In the genomic region with DNA sequence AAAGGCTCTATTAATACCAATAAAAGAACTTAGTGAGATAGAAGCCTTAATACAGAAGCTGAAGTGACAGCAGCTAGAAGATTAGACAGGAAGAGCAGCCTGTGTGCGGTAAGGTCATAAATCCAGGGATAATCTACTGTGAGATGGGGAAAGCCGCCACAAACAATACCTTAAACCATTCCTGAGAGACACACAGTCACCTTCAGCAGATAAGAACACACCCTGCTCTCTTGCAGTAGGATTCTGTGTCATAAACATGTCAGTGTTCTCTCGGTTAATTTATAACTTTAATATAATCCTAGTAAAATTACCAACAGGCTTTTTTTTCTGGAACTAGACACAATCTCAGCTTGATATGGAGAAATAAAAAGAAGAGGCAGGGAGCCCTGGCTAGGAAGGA, we compare ENCODE assay signal across 21 mouse cellular contexts.
"Had no signal": no experiment of that assay in that cellular context is flagged by ENCODE, and none has a peak within 500 bp of the region (broad histone marks: within the 10 kb centered on the region; RNA-seq: fewer than 3 reads in every experiment).

No protein-coding gene starts in this region.

- H3K27me3 ChIP-seq: kidney, embryonic 15.5 days; liver, embryonic 13.5 days; neural tube, embryonic 12.5 days; stomach, embryonic 15.5 days had no signal

- H3K36me3 ChIP-seq: stomach, embryonic 15.5 days had no signal

- H3K4me3 ChIP-seq: kidney, embryonic 15.5 days; left cerebral cortex, adult 2 months; liver, embryonic 13.5 days; neural tube, embryonic 12.5 days; stomach, embryonic 15.5 days had no signal

- H3K4me1 ChIP-seq: stomach, embryonic 15.5 days had no signal

- H3K9me3 ChIP-seq: kidney, embryonic 15.5 days; liver, embryonic 13.5 days; neural tube, embryonic 12.5 days; stomach, embryonic 15.5 days had no signal

- H3K4me2 ChIP-seq: kidney, embryonic 15.5 days; liver, embryonic 13.5 days; midbrain, embryonic 11.5 days; neural tube, embryonic 12.5 days; stomach, embryonic 15.5 days had no signal

- DNase-seq: kidney, adult 11 months; kidney, adult 8-10 months; kidney, postnatal 10 days; kidney, postnatal 4 days; layer of hippocampus, postnatal 36 days; liver, embryonic 13.5 days; lung, adult 2 months; lung, postnatal 14 days; lung, postnatal 4 days; midbrain, embryonic 14.5 days; right cerebral cortex, adult 18-20 months; right cerebral cortex, postnatal 14 days; spleen, adult 18-20 months; thymus, adult 2 months; thymus, postnatal 14 days; thymus, postnatal 4 days had no signal

- H3K27ac ChIP-seq: kidney, embryonic 15.5 days; left cerebral cortex, adult 2 months; liver, embryonic 13.5 days; neural tube, embryonic 12.5 days; stomach, embryonic 15.5 days had no signal

- H3K9ac ChIP-seq: kidney, embryonic 15.5 days; liver, embryonic 13.5 days; neural tube, embryonic 12.5 days; stomach, embryonic 15.5 days had no signal
